In genomic region chr8:85530717-85531116, GRCm38 (mm10) we compare ENCODE assay signal across 16 mouse cellular contexts. TPM values are rescaled to one million over a fixed set of nuclear protein-coding genes. Genes with fewer than 3 reads are reported as not detected.
A peak's percentile ranks its signal among the peaks of the same experiment; 100 is the strongest.
DNase-seq lines count a peak whose midpoint lies in the region; ATAC-seq lines count a peak whose summit lies in the region.
"Had no signal": no experiment of that assay in that cellular context is flagged by ENCODE, and none has a peak within 500 bp of the region (broad histone marks: within the 10 kb centered on the region; RNA-seq: fewer than 3 reads in every experiment).

No protein-coding gene starts in this region.

- DNase-seq in 3T3-L1 (ENCODE audit: low read depth, low spot score), result peak; percentile 65
- DNase-seq in 416B (ENCODE audit: low read depth), result peak; percentile 31
- DNase-seq in c-Kit-positive CD71-positive TER-119-negative erythroid progenitor cells, embryonic 14.5 days (ENCODE audit: low read depth), result peak; percentile 20
- DNase-seq in adipocyte (ENCODE audit: low spot score), result no peak
- DNase-seq in heart, adult 18-20 months, result no peak
- DNase-seq: adrenal gland, postnatal 10 days; cerebellum, adult 2 months; cerebellum, postnatal 14 days; embryo, embryonic 11 days; gastrocnemius, adult 2 months; gastrocnemius, postnatal 25 days; heart, postnatal 4 days had no signal

- peak; percentile 92 for ATAC-seq in megakaryocyte-erythroid progenitor cell, adult 5-6 weeks (replicated peaks; ENCODE audit: low FRiP score, low TSS enrichment, poor library complexity, severe bottlenecking)
- ATAC-seq: forebrain, embryonic 14.5 days; hindbrain, embryonic 16.5 days; inflammation-experienced regulatory T-cells, adult 6 months had no signal

RNA-seq across cellular contexts. Expression of gene Dnaja2, which starts 24.4 kb away (rescaled TPM):
- 100 and 115 TPM in 2 replicates for total RNA-seq in megakaryocyte-erythroid progenitor cell, adult 5-6 weeks (2014; fragmentation: Nextera tagmentation)
- total RNA-seq in megakaryocyte-erythroid progenitor cell, adult 5-6 weeks (2017), result 139 and 165 TPM in 2 replicates
- total RNA-seq in heart, adult 18-20 months (2021), result 100 to 1,000 TPM; 284 to 287 TPM

RNA-seq across cellular contexts. Expression of gene Gpt2, which starts 38.3 kb away (rescaled TPM):
- total RNA-seq in megakaryocyte-erythroid progenitor cell, adult 5-6 weeks (2014; fragmentation: Nextera tagmentation), result 0.17 and 1.1 TPM in 2 replicates
- 1.1 and 2.0 TPM in 2 replicates for total RNA-seq in megakaryocyte-erythroid progenitor cell, adult 5-6 weeks (2017)
- 10 to 100 TPM; 33.3 to 37.5 TPM for total RNA-seq in heart, adult 18-20 months (2021)

Comparison
In these comparisons a context has a peak if more than half of its experiments do, and no peak if none do; other contexts are left out.
1. DNase-seq: peak in 3T3-L1 (single experiment), 416B (single experiment) and c-Kit-positive CD71-positive TER-119-negative erythroid progenitor cells, embryonic 14.5 days (single experiment); none in adipocyte (single experiment) and heart, adult 18-20 months (0 of 2).
2. RNA of gene Gpt2, which starts 38.3 kb away (total RNA-seq): 33.3 to 37.5 TPM in heart, adult 18-20 months; 0.17 to 2.0 TPM in megakaryocyte-erythroid progenitor cell, adult 5-6 weeks; every median in the first group is over 10 times any median in the second.